Mouse (Mus musculus) heart, embryonic 15.5 days (tissue): ENCODE data around the gene Tnpo3. TPM values are rescaled to one million over a fixed set of nuclear protein-coding genes. Genes with fewer than 3 reads are reported as not detected.

Experiments
- ATAC-seq: fragments of 200-750 bp; cut with Nextera tagmentation; replicated peaks from 2 replicates; pipeline ENCODE4 v1.8.0; 2017; ENCODE audit warnings: low read depth, moderate TSS enrichment; ENCODE audit not compliant: insufficient number of reproducible peaks, insufficient read depth, low FRiP score
- H3K27ac ChIP-seq: fragments of 300-500 bp; sonication (generic); 2 replicates; pipeline ENCODE4 v1.5.1; 2015; ENCODE audit warnings: mild to moderate bottlenecking, inconsistent platforms
- H3K27me3 ChIP-seq: fragments of 300-500 bp; sonication (generic); 2 replicates; pipeline ENCODE4 v1.6.1; 2015; ENCODE audit warnings: inconsistent platforms
- H3K36me3 ChIP-seq: fragments of 300-500 bp; sonication (generic); 2 replicates; pipeline ENCODE4 v1.6.1; 2015; ENCODE audit warnings: mild to moderate bottlenecking, inconsistent platforms
- H3K4me1 ChIP-seq: fragments of 300-500 bp; sonication (generic); replicated peaks from 2 replicates; pipeline ENCODE4 v1.6.1; 2015; ENCODE audit warnings: inconsistent platforms
- H3K4me2 ChIP-seq: fragments of 300-500 bp; sonication (generic); 2 replicates; pipeline ENCODE4 v1.6.1; 2015; ENCODE audit warnings: inconsistent platforms, mild to moderate bottlenecking, moderate library complexity
- H3K4me3 ChIP-seq: fragments of 300-500 bp; sonication (generic); 2 replicates; pipeline ENCODE4 v1.5.1; 2015; ENCODE audit warnings: mild to moderate bottlenecking, inconsistent platforms
- H3K9ac ChIP-seq: fragments of 300-500 bp; sonication (generic); 2 replicates; pipeline ENCODE4 v1.6.1; 2015; ENCODE audit warnings: mild to moderate bottlenecking, inconsistent platforms
- H3K9me3 ChIP-seq: fragments of 300-500 bp; sonication (generic); replicated peaks from 2 replicates; pipeline ENCODE4 v1.6.1; 2016; ENCODE audit warnings: inconsistent platforms
- WGBS: fragments of 180-500 bp; shearing (Covaris S2); methylation state at CpG from one replicate; pipeline ENCODE4 v1.1.7; 2015; ENCODE audit warnings: mixed read lengths; 5-methylcytosine and 5-hydroxymethylcytosine counted together
- polyA plus RNA-seq: library from polyadenylated mRNA; unstranded; fragments of >200 nt; fragmentation: Nextera tagmentation; extraction: Ambion mirVana; gene quantifications from 2 replicates; pipeline ENCODE4 v1.2.1, GENCODE M21; 2015

The Tnpo3 gene
- polyA plus RNA-seq, 1 experiment from 2014 or later, result 55.1 TPM

DNA sequence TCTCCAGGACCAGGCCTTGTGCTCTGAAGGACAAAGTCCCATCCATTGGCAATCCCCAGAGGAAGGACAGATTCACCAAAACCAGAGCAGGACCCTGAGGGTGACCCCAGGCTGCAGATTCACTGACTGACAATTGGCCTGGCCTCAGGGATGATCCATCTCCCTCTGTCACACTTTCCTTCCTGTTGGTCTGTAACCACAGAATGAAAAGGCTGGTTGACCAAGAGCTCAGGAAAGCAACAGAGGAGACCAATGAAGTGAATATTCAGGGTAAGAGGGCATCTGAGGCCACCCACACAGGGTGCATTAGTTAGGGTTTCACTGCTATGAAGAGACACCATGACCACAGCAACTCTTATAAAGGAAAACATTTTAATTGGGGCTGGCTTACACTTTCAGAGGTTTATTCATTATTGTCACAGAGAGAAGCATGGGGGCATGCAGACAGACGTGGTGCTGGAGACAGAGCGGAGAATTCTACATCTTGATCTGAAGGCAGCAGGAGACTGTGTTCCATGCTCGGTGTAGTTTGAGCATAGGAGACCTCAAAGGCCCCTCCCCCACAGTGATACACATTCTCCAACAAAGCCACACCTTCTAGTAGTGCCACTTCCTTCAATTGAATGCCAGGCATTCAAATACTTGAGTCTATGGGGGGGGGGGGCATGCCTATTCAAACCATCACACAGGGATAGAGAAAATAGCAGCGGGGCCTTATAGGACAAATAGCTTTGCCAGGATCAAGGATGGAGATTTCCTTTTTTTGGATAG is 26.8 kb upstream of the Tnpo3 start:
- H3K36me3 ChIP-seq, result no peaks in the 10 kb centered on the region
- H3K4me3 ChIP-seq, result no peak overlapping the region
- WGBS, result 87% methylated on average over 4 of the region's 4 CpGs
- H3K9me3 ChIP-seq, result 0 out of 2 replicates have a peak, but pooled peaks cover 3% of the 10 kb centered on the region
- no peak overlapping the region for H3K27ac ChIP-seq
- H3K9ac ChIP-seq, result no peak overlapping the region
- H3K4me1 ChIP-seq, result no peaks in the 10 kb centered on the region
- peaks cover 12% of the 10 kb centered on the region for H3K27me3 ChIP-seq
- ATAC-seq, result no peak
- H3K4me2 ChIP-seq, result no peak overlapping the region

GRCm38 (mm10) chr6:29634537-29634936 is 24.9 kb upstream of the Tnpo3 start:
- no peak overlapping the region for H3K4me3 ChIP-seq
- WGBS, result 82% methylated on average over 1 of the region's 1 CpGs
- no peak overlapping the region for H3K4me2 ChIP-seq
- no peak for ATAC-seq
- no peak overlapping the region for H3K27ac ChIP-seq
- H3K4me1 ChIP-seq, result no peaks in the 10 kb centered on the region
- 0 out of 2 replicates have a peak, but pooled peaks cover 3% of the 10 kb centered on the region for H3K9me3 ChIP-seq
- no peak overlapping the region for H3K9ac ChIP-seq
- H3K27me3 ChIP-seq, result peaks cover 8% of the 10 kb centered on the region
- no peaks in the 10 kb centered on the region for H3K36me3 ChIP-seq

- no peak for ATAC-seq
- no peak overlapping the region for H3K4me3 ChIP-seq
- no peaks in the 10 kb centered on the region for H3K4me1 ChIP-seq
- 44% methylated on average over 12 of the region's 12 CpGs for WGBS
- H3K9ac ChIP-seq, result no peak overlapping the region
- no peaks in the 10 kb centered on the region for H3K36me3 ChIP-seq
- H3K4me2 ChIP-seq, result no peak overlapping the region
- 0 out of 2 replicates have a peak, but pooled peaks cover 2% of the 10 kb centered on the region for H3K9me3 ChIP-seq
- H3K27ac ChIP-seq, result no peak overlapping the region
- peaks cover 6% of the 10 kb centered on the region for H3K27me3 ChIP-seq
Measured at GRCm38 (mm10) chr6:29632552-29633292, 23.0 kb upstream of the Tnpo3 start.

DNA sequence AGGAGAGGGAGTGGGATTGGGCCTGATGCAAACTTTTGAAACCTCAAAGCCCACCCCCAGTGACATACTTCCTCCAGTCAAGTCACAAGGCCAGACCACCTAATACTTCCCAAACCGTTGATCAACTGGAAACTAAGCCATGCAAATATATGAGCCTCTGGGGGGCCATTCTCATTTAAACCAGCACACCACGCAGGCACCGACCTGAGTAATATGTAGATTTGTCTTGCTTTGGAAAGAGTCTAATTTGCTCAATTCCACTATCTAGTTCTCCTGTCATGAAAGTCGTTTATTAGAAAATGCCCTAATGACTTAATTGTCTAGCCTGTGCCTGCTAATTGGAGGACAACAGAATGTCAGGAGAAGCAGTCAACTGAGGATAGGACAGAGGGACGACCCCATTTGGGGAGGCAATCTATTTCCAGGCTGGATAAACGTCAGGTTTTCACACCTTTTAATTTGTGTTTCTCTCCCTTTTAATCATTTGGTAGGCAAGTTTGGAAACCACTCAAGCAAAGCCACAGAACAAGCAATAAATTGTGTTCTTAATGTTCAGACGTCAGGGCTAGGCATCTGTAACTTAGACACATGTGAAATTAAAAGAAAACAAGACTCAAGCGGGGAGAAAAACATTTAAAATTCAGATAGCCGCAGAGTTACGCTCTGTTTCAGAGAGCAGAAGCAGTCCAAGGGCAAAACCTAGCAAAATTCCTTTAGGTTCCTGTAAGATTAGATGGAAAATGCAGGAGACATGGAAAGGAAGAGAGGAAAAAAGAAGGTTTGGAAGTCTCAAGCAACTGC is 22.3 kb upstream of the Tnpo3 start:
- no peaks in the 10 kb centered on the region for H3K4me1 ChIP-seq
- ATAC-seq, result no peak
- 27% methylated on average over 10 of the region's 10 CpGs for WGBS
- H3K36me3 ChIP-seq, result no peaks in the 10 kb centered on the region
- H3K4me2 ChIP-seq, result no peak overlapping the region
- H3K9ac ChIP-seq, result no peak overlapping the region
- H3K9me3 ChIP-seq, result no peaks in the 10 kb centered on the region
- no peak overlapping the region for H3K27ac ChIP-seq
- H3K4me3 ChIP-seq, result no peak overlapping the region
- peaks cover 6% of the 10 kb centered on the region for H3K27me3 ChIP-seq

DNA sequence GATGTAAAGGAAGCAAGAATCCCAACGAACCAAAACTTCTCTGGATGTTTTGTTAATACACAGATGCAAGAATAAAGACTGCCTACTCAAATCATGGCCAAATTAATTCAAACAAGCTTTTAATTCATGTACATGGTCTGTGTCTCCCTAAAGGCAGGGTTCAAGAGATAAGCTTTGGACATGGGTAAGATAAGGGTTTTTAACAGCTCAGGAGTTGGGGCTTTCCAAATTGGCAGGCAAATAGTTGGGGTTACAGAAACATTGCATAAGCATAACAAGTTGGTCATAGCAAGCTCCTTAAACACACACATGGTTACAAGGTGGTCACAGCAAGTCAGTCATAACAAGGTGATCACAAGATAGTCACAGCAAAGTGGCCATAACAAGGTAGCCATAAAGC is 20.5 kb upstream of the Tnpo3 start:
- H3K9ac ChIP-seq, result no peak overlapping the region

DNA sequence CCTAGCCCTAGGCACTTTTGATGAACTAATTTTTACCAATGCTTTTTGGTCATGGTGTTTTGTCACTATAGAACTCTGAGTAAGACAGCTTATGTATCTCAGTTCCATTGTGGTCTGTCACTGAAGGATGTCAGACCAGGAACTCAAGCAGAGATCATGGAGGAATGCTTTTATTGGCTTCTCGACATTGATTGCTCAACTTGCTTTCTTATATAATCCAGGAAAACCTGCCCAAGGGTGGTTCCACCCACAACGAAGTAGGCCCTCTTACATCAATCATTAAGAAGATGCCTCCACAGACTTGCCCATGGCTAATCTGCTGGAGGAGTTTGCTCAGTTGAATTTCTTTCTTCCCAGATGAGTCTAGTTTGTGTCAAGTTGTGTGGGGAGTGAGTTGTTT is 18.1 kb upstream of the Tnpo3 start:
- H3K36me3 ChIP-seq, result no peaks in the 10 kb centered on the region
- H3K27me3 ChIP-seq, result peaks cover 5% of the 10 kb centered on the region
- H3K9ac ChIP-seq, result no peak overlapping the region
- 66% methylated on average over 2 of the region's 2 CpGs for WGBS
- no peaks in the 10 kb centered on the region for H3K9me3 ChIP-seq
- H3K4me1 ChIP-seq, result no peaks in the 10 kb centered on the region
- H3K4me2 ChIP-seq, result no peak overlapping the region
- no peak overlapping the region for H3K4me3 ChIP-seq
- no peak overlapping the region for H3K27ac ChIP-seq
- ATAC-seq, result no peak

More for the DNA sequence above, 20.5 kb upstream of the Tnpo3 start:
- Histone ChIP-seq H3K9me3 (no peaks in the 10 kb centered on the region), H3K36me3 (no peaks in the 10 kb centered on the region), H3K4me2 (no peak overlapping the region), H3K4me3 (no peak overlapping the region), H3K27ac (no peak overlapping the region), H3K4me1 (no peaks in the 10 kb centered on the region), H3K27me3 (peaks cover 6% of the 10 kb centered on the region)
- no peak for ATAC-seq
- 64% methylated on average over 1 of the region's 1 CpGs for WGBS

- no peak overlapping the region for H3K27ac ChIP-seq
- 83% methylated on average over 2 of the region's 2 CpGs for WGBS
- no peak for ATAC-seq
- H3K4me2 ChIP-seq, result no peak overlapping the region
- H3K9ac ChIP-seq, result no peak overlapping the region
- no peaks in the 10 kb centered on the region for H3K4me1 ChIP-seq
- no peaks in the 10 kb centered on the region for H3K27me3 ChIP-seq
- no peaks in the 10 kb centered on the region for H3K9me3 ChIP-seq
- H3K4me3 ChIP-seq, result no peak overlapping the region
- no peaks in the 10 kb centered on the region for H3K36me3 ChIP-seq
Measured at GRCm38 (mm10) chr6:29623857-29624256, 14.2 kb upstream of the Tnpo3 start.

DNA sequence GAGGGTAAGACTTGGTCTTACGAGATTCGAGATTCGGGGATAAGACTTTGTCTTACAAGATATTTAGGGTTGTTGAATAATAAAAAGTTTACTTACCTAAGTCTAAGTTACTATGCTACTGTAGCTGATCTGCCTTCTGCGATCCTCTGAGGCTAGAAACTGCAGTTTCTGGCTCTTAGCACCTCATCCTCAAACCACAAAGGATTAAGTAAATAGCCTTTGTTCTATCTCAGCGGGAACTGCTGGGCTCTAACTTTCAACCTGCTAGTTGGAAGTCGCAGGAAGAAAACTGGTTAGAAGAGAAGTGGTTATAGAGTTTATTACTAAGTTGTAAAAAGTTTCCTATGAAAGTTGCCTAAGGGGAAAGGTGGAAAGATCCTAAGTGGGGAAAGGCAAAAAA is 12.6 kb upstream of the Tnpo3 start:
- Histone ChIP-seq H3K4me3 (no peak overlapping the region), H3K27me3 (peaks cover 6% of the 10 kb centered on the region; the same call in 1 of the 2 replicates), H3K9ac (no peak overlapping the region), H3K9me3 (no peaks in the 10 kb centered on the region), H3K27ac (no peak overlapping the region), H3K4me1 (no peaks in the 10 kb centered on the region), H3K36me3 (no peaks in the 10 kb centered on the region), H3K4me2 (no peak overlapping the region)
- no peak for ATAC-seq
- 43% methylated on average over 6 of the region's 6 CpGs for WGBS

DNA sequence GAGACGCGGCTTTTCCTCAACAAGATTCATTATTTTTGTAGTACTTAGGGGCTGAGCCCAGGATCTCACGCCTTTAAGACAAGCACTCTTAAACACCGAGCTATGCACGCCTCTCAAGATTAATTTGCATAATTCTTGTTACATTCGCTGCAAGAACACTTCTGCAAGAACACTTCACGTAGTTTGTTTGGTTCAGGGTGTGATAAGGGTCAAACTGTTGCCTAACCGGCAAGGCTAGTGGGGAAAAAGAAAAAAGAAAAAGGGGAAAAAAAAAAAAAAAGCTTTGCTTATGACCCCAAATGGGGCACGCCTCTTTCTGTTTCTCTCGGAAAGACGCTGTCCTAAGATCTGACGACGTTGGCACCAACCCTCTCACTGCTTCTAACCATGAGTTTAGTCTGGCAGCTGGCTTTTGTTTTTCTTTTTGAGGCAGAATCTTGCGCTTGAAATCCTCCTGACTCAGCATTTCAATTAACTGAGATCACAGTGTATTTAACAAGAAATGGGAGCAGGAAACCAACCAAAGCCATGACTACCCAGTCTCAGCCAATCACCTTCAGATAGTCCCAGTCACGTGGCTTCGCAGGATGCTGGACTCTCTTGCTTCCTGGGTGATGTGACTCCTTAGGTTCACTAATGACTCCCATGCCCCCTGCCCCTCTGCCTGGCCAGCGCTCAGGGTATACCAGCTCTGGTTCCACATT is 11.3 kb upstream of the Tnpo3 start:
- Histone ChIP-seq H3K27me3 (peaks cover 16% of the 10 kb centered on the region; the same call in 1 of the 2 replicates), H3K36me3 (no peaks in the 10 kb centered on the region), H3K4me2 (no peak overlapping the region; the same call in 1 of the 2 replicates), H3K9ac (no peak overlapping the region), H3K9me3 (no peaks in the 10 kb centered on the region), H3K27ac (no peak overlapping the region), H3K4me1 (no peaks in the 10 kb centered on the region), H3K4me3 (no peak overlapping the region)
- no peak for ATAC-seq
- 48% methylated on average over 17 of the region's 17 CpGs for WGBS

DNA sequence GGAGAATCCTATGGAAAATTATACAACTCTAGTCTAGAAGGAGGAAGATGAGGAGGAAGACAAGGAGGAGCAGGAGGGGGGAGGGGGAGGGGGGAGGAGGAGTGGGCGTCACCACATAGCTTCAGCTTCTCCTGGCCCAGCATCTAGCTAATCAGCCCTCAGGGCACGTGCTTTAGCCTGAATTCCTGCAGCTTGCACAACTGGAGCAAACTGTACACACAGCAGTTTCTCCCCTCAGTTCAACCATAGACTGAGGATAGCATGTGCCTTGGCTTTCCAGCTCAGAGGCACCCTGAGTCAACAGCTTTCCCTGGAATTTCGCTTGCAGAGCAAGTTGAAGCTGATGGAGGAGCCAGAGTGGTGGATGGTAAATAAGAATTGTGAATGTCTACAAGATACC is 10.5 kb upstream of the Tnpo3 start:
- Histone ChIP-seq H3K9me3 (no peaks in the 10 kb centered on the region), H3K4me2 (no peak overlapping the region), H3K36me3 (no peaks in the 10 kb centered on the region), H3K27me3 (peaks cover 16% of the 10 kb centered on the region; the same call in 1 of the 2 replicates), H3K9ac (no peak overlapping the region), H3K27ac (no peak overlapping the region), H3K4me3 (no peak overlapping the region), H3K4me1 (no peaks in the 10 kb centered on the region)
- 31% methylated on average over 3 of the region's 3 CpGs for WGBS
- no peak for ATAC-seq
